Mouse (Mus musculus) effector memory CD4-positive, alpha-beta T cell, adult 7 months (primary cell): ENCODE data around the gene Ppp2r3a. TPM values are rescaled to one million over a fixed set of nuclear protein-coding genes. Genes with fewer than 3 reads are reported as not detected.

Source experiments
- polyA plus RNA-seq: library from polyadenylated mRNA; unstranded; fragments of 100-300 nt; shearing (Covaris generic); gene quantifications from one replicate; pipeline ENCODE4 v1.2.1, GENCODE M21; 2017

The Ppp2r3a gene
- 5.7 TPM for polyA plus RNA-seq

DNA sequence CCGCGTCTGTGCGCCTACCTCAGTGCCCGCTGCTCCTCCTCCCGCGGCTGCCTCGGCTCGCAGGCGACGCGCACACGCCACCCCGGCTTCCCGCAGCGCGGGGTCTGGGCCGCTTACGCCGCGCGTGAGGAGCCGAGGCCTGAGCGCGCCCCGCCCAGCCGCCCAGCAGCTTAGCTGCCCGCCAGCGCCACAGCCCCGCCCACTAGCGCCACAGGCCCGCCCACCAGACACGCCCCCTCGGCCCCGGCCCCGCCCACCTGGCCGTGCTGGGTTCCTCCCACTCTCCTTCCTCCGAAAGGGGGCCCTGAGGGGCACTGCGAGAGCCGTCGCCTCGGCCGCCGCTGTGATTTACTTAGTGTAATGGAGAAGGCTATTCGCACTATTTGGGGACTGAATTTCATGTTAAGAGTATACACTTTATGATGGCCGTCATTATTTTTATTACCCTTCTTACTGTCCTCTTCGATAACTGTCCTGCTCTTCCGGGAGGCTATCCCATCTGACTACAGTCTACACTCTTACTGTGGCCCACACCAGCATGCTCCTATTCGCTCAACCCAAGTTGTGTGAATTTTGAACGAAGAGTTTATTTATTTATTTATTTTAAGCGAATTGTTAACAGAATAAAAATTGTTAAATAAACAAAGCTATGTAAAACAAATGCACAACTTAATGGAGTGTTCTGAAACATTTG lies at the start of gene Ppp2r3a:
TSS of gene Ppp2r3a (minus strand) at position 152 of the 694 bp plus-strand sequence.

DNA sequence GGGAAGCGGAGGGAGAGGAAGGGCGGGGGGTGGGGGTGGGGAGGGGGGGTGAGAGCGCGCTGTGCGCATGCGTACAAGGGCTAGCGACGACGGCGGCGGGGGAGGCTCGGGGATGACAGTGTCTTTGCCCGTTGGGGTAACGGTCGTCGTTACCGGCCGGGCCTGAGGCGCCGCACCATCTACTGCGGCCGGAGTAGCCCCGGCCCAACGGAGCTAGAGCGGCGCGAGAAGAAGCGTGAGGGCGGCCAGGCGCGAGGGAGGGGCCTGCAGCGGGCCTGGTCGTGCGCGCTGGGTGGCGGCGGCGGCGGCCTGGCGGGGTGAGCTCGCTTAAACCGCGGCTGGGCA lies 177.6 kb downstream of the Ppp2r3a start, which contains the start of gene Msl2:
TSS of gene Msl2 (plus strand) at position 115 of the 345 bp plus-strand sequence.

Other genes starting within 250 kb of the Ppp2r3a start
- gene Pccb, start 216.9 kb downstream of the Ppp2r3a start, polyA plus RNA-seq, result 2.9 TPM
- gene Msl2, start 177.7 kb downstream of the Ppp2r3a start, polyA plus RNA-seq, result 67.8 TPM